In genomic region chr5:31095711-31096480, GRCm38 (mm10) we compare ENCODE assay signal across 11 mouse cellular contexts. TPM values are rescaled to one million over a fixed set of nuclear protein-coding genes. Genes with fewer than 3 reads are reported as not detected.
DNase-seq lines count a peak whose midpoint lies in the region; ATAC-seq and TF ChIP-seq lines count a peak whose summit lies in the region.
"Had no signal": no experiment of that assay in that cellular context is flagged by ENCODE, and none has a peak within 500 bp of the region (broad histone marks: within the 10 kb centered on the region; RNA-seq: fewer than 3 reads in every experiment).

No protein-coding gene starts in this region.

- 26% methylated on average over 11 of the region's 11 CpGs for WGBS in hindbrain, embryonic 13.5 days
- WGBS in midbrain, embryonic 14.5 days, result 17% methylated on average over 11 of the region's 11 CpGs

- no peak; the same call in 1 of the 2 replicates for TF ChIP-seq CTCF in left cerebral cortex, adult 2 months (IDR thresholded peaks at IDR 0.05)
- no peak for TF ChIP-seq CTCF in cortical plate, adult 2 months (IDR thresholded peaks at IDR 0.05; ENCODE audit: extremely low read depth, insufficient read depth, low read length)

- intact Hi-C loops in left cerebral cortex, adult 2 months (cut with DNase I), result no loop called here
- intact Hi-C loops in left cerebral cortex, postnatal 36 days (cut with DNase I), result no loop called here
- intact Hi-C loops in left cerebral cortex, postnatal 10 days (cut with DNase I), result no loop called here

- TF ChIP-seq POLR2A in cortical plate, adult 2 months (IDR thresholded peaks at IDR 0.05; ENCODE audit: extremely low read depth, insufficient read depth, low read length), result no peak

- H3K27ac ChIP-seq in left cerebral cortex, adult 2 months, result no peak overlapping the region
- no peak overlapping the region for H3K27ac ChIP-seq in cortical plate, adult 2 months (ENCODE audit: insufficient read depth, low read length)
- H3K27ac ChIP-seq in hindbrain, embryonic 13.5 days, result no peak overlapping the region
- H3K27ac ChIP-seq in midbrain, embryonic 14.5 days (replicated peaks; ENCODE audit: low read depth, low read length), result no peak overlapping the region

- H3K4me2 ChIP-seq in hindbrain, embryonic 13.5 days, result peak overlapping the region; percentile 60
- H3K4me2 ChIP-seq in midbrain, embryonic 14.5 days (ENCODE audit: low read length), result peak overlapping the region; percentile 57

- no peaks in the 10 kb centered on the region for H3K4me1 ChIP-seq in cortical plate, adult 2 months (ENCODE audit: control insufficient read depth, insufficient read depth, low read length)
- H3K4me1 ChIP-seq in hindbrain, embryonic 13.5 days (replicated peaks), result peaks cover 42% of the 10 kb centered on the region
- peaks cover 17% of the 10 kb centered on the region; the same call in 1 of the 2 replicates for H3K4me1 ChIP-seq in midbrain, embryonic 14.5 days (ENCODE audit: control insufficient read depth, insufficient read depth, low read length)

- H3K9me3 ChIP-seq in hindbrain, embryonic 13.5 days, result no peaks in the 10 kb centered on the region
- H3K9me3 ChIP-seq in midbrain, embryonic 14.5 days (ENCODE audit: control insufficient read depth, low read length), result no peaks in the 10 kb centered on the region

- H3K36me3 ChIP-seq in hindbrain, embryonic 13.5 days, result no peaks in the 10 kb centered on the region
- no peaks in the 10 kb centered on the region for H3K36me3 ChIP-seq in midbrain, embryonic 14.5 days (ENCODE audit: control insufficient read depth, insufficient read depth, low read length)

- DNase-seq in left cerebral cortex, adult 2 months (ENCODE audit: extremely low spot score in 1 of 2, low spot score in 2 of 2), result no peak
- DNase-seq in left cerebral cortex, postnatal 36 days (ENCODE audit: low spot score in 2 of 2), result no peak
- DNase-seq in midbrain, embryonic 14.5 days, result peak; percentile 31
- DNase-seq in thymus, postnatal 14 days, result no peak
- DNase-seq in left cerebral cortex, postnatal 10 days (ENCODE audit: extremely low spot score in 1 of 2, low spot score in 2 of 2), result no peak
- no peak for DNase-seq in gastrocnemius, postnatal 10 days

- H3K4me3 ChIP-seq in left cerebral cortex, adult 2 months, result peak overlapping the region; percentile 33
- H3K4me3 ChIP-seq in cortical plate, adult 2 months (ENCODE audit: insufficient read depth, low read length), result peak overlapping the region; percentile 3; the same call in 1 of the 2 replicates
- peak overlapping the region; percentile 62 for H3K4me3 ChIP-seq in hindbrain, embryonic 13.5 days
- H3K4me3 ChIP-seq in midbrain, embryonic 14.5 days (replicated peaks; ENCODE audit: low read depth, low read length), result peak overlapping the region; percentile 19; the same call in 1 of the 2 replicates

- peaks cover 92% of the 10 kb centered on the region for H3K27me3 ChIP-seq in hindbrain, embryonic 13.5 days
- peaks cover 59% of the 10 kb centered on the region for H3K27me3 ChIP-seq in midbrain, embryonic 14.5 days (ENCODE audit: control insufficient read depth, insufficient read depth, low read length)

- no peak for ATAC-seq in hindbrain, embryonic 13.5 days (ENCODE audit: low FRiP score)
- no peak for ATAC-seq in midbrain, embryonic 14.5 days (ENCODE audit: low FRiP score, low TSS enrichment)
- ATAC-seq: Patski had no signal

- H3K9ac ChIP-seq in hindbrain, embryonic 13.5 days, result peak overlapping the region; percentile 56; the same call in 1 of the 2 replicates
- no peak overlapping the region for H3K9ac ChIP-seq in midbrain, embryonic 14.5 days (replicated peaks; ENCODE audit: low read length)

RNA-seq across cellular contexts. Expression of gene Dnajc5g, which starts 10.2 kb away (rescaled TPM):
- not detected for total RNA-seq in left cerebral cortex, adult 2 months (2021)
- total RNA-seq in left cerebral cortex, postnatal 36 days (2021), result not detected
- not detected in 2 replicates for polyA plus RNA-seq in cortical plate, adult 2 months (2012; rRNA removed)
- polyA plus RNA-seq in hindbrain, embryonic 13.5 days (2015; fragmentation: Nextera tagmentation; extraction: Ambion mirVana), result not detected in 2 replicates
- polyA plus RNA-seq in midbrain, embryonic 14.5 days (2014; fragmentation: Nextera tagmentation; extraction: Ambion mirVana), result not detected in 2 replicates
- not detected for total RNA-seq in left cerebral cortex, postnatal 10 days (2021)
- not detected for total RNA-seq in gastrocnemius, postnatal 10 days (2021)
- total RNA-seq: layer of hippocampus, adult 8-10 months had no signal
- polyA plus RNA-seq: embryonic facial prominence, embryonic 11.5 days; Patski had no signal

RNA-seq across cellular contexts. Expression of gene Slc30a3, which starts 12.1 kb away (rescaled TPM):
- total RNA-seq in left cerebral cortex, adult 2 months (2021), result 100 to 1,000 TPM; 162 to 184 TPM
- total RNA-seq in left cerebral cortex, postnatal 36 days (2021), result 100 to 1,000 TPM; 155 to 159 TPM
- 185 and 189 TPM in 2 replicates for polyA plus RNA-seq in cortical plate, adult 2 months (2012; rRNA removed)
- 30.5 and 35.0 TPM in 2 replicates for polyA plus RNA-seq in hindbrain, embryonic 13.5 days (2015; fragmentation: Nextera tagmentation; extraction: Ambion mirVana)
- polyA plus RNA-seq in midbrain, embryonic 14.5 days (2014; fragmentation: Nextera tagmentation; extraction: Ambion mirVana), result 19.8 and 20.0 TPM in 2 replicates
- total RNA-seq in left cerebral cortex, postnatal 10 days (2021), result 100 to 1,000 TPM; 101 to 118 TPM
- under 1 TPM; 0.27 to 0.28 TPM for total RNA-seq in gastrocnemius, postnatal 10 days (2021)

RNA-seq across cellular contexts. Expression of gene Trim54, which starts 20.6 kb away (rescaled TPM):
- total RNA-seq in left cerebral cortex, adult 2 months (2021), result 1 to 10 TPM; 2.0 to 2.2 TPM
- total RNA-seq in left cerebral cortex, postnatal 36 days (2021), result 1 to 10 TPM; 1.4 to 2.8 TPM
- 0.21 TPM in 1 of 2 replicates, not detected in the other for polyA plus RNA-seq in cortical plate, adult 2 months (2012; rRNA removed)
- 0.16 TPM in 1 of 2 replicates, not detected in the other for polyA plus RNA-seq in hindbrain, embryonic 13.5 days (2015; fragmentation: Nextera tagmentation; extraction: Ambion mirVana)
- not detected in 2 replicates for polyA plus RNA-seq in midbrain, embryonic 14.5 days (2014; fragmentation: Nextera tagmentation; extraction: Ambion mirVana)
- total RNA-seq in left cerebral cortex, postnatal 10 days (2021), result under 1 TPM; 0.86 to 0.97 TPM
- total RNA-seq in gastrocnemius, postnatal 10 days (2021), result 100 to 1,000 TPM; 161 to 173 TPM
- total RNA-seq: layer of hippocampus, adult 8-10 months had no signal
- polyA plus RNA-seq: embryonic facial prominence, embryonic 11.5 days; Patski had no signal

RNA-seq across cellular contexts. Expression of gene Cad, which starts 41.3 kb away (rescaled TPM):
- 10 to 100 TPM; 23.4 to 27.6 TPM for total RNA-seq in left cerebral cortex, adult 2 months (2021)
- total RNA-seq in left cerebral cortex, postnatal 36 days (2021), result 10 to 100 TPM; 18.1 to 21.8 TPM
- polyA plus RNA-seq in cortical plate, adult 2 months (2012; rRNA removed), result 13.4 and 14.1 TPM in 2 replicates
- 13.7 and 14.7 TPM in 2 replicates for polyA plus RNA-seq in hindbrain, embryonic 13.5 days (2015; fragmentation: Nextera tagmentation; extraction: Ambion mirVana)
- polyA plus RNA-seq in midbrain, embryonic 14.5 days (2014; fragmentation: Nextera tagmentation; extraction: Ambion mirVana), result 11.8 and 17.2 TPM in 2 replicates
- total RNA-seq in left cerebral cortex, postnatal 10 days (2021), result 10 to 100 TPM; 21.5 to 25.4 TPM
- 10 to 100 TPM; 20.0 to 29.6 TPM for total RNA-seq in gastrocnemius, postnatal 10 days (2021)

RNA-seq across cellular contexts. Expression of gene Ucn, which starts 42.7 kb away (rescaled TPM):
- 1 to 10 TPM; 1.3 to 1.8 TPM for total RNA-seq in left cerebral cortex, adult 2 months (2021)
- total RNA-seq in left cerebral cortex, postnatal 36 days (2021), result 1 to 10 TPM in 1 of 2 experiments, not detected in 1; 2.4 TPM
- polyA plus RNA-seq in cortical plate, adult 2 months (2012; rRNA removed), result 0.91 and 0.92 TPM in 2 replicates
- not detected in 2 replicates for polyA plus RNA-seq in hindbrain, embryonic 13.5 days (2015; fragmentation: Nextera tagmentation; extraction: Ambion mirVana)
- not detected in 2 replicates for polyA plus RNA-seq in midbrain, embryonic 14.5 days (2014; fragmentation: Nextera tagmentation; extraction: Ambion mirVana)
- total RNA-seq in left cerebral cortex, postnatal 10 days (2021), result 1 to 10 TPM; 1.1 TPM
- not detected for total RNA-seq in gastrocnemius, postnatal 10 days (2021)
- total RNA-seq: layer of hippocampus, adult 8-10 months had no signal
- polyA plus RNA-seq: embryonic facial prominence, embryonic 11.5 days; Patski had no signal

Comparison
In these comparisons a context has a peak if more than half of its experiments do, and no peak if none do; other contexts are left out.
1. H3K4me3 ChIP-seq: peak in every context shown above with its lines; median percentile 62 in hindbrain, embryonic 13.5 days; 33 in left cerebral cortex, adult 2 months; 19 in midbrain, embryonic 14.5 days; 3 in cortical plate, adult 2 months.
2. RNA of gene Slc30a3, which starts 12.1 kb away (total RNA-seq): 162 to 184 TPM in left cerebral cortex, adult 2 months, 155 to 159 TPM in left cerebral cortex, postnatal 36 days and 101 to 118 TPM in left cerebral cortex, postnatal 10 days; 0.27 to 0.28 TPM in gastrocnemius, postnatal 10 days; every median in the first group is over 10 times any median in the second.
3. RNA of gene Trim54, which starts 20.6 kb away (total RNA-seq): 161 to 173 TPM in gastrocnemius, postnatal 10 days; 1.4 to 2.8 TPM in left cerebral cortex, postnatal 36 days, 2.0 to 2.2 TPM in left cerebral cortex, adult 2 months and 0.86 to 0.97 TPM in left cerebral cortex, postnatal 10 days; every median in the first group is over 10 times any median in the second.